Mouse (Mus musculus) midbrain, postnatal 0 days (tissue): ENCODE results near the gene Ell. TPM values are rescaled to one million over a fixed set of nuclear protein-coding genes. Genes with fewer than 3 reads are reported as not detected.

Experiments
- ATAC-seq: fragments of 200-750 bp; cut with Nextera tagmentation; 2 replicates; pipeline ENCODE4 v1.8.0; 2017; ENCODE audit warnings: moderate number of reproducible peaks, mild to moderate bottlenecking, moderate TSS enrichment, moderate library complexity; ENCODE audit not compliant: low FRiP score
- DNase-seq: peaks from one replicate; pipeline ENCODE4 v3.0.0-alpha.2; 2015; ENCODE audit warnings: low spot score
- H3K27ac ChIP-seq: fragments of 300-500 bp; sonication (generic); 2 replicates; pipeline ENCODE4 v1.5.1; 2014; ENCODE audit warnings: low read depth, mild to moderate bottlenecking, low read length, mixed read lengths
- H3K27me3 ChIP-seq: fragments of 300-500 bp; sonication (generic); 2 replicates; pipeline ENCODE4 v1.6.1; 2014; ENCODE audit warnings: low read length, control low read depth, mixed read lengths; ENCODE audit not compliant: insufficient read depth
- H3K36me3 ChIP-seq: fragments of 300-500 bp; sonication (generic); 2 replicates; pipeline ENCODE4 v1.6.1; 2014; ENCODE audit warnings: low read length, control low read depth, mixed read lengths; ENCODE audit not compliant: insufficient read depth
- H3K4me1 ChIP-seq: fragments of 300-500 bp; sonication (generic); 2 replicates; pipeline ENCODE4 v1.6.1; 2014; ENCODE audit warnings: mild to moderate bottlenecking, control low read depth, antibody characterized with exemption, low read length, mixed read lengths; ENCODE audit not compliant: insufficient read depth
- H3K4me2 ChIP-seq: fragments of 300-500 bp; sonication (generic); 2 replicates; pipeline ENCODE4 v1.6.1; 2014; ENCODE audit warnings: low read depth, mild to moderate bottlenecking, low read length, mixed read lengths; ENCODE audit not compliant: poor library complexity, severe bottlenecking
- H3K4me3 ChIP-seq: fragments of 300-500 bp; sonication (generic); 2 replicates; pipeline ENCODE4 v1.5.1; 2014; ENCODE audit warnings: low read depth, mild to moderate bottlenecking, low read length, moderate library complexity
- H3K9ac ChIP-seq: fragments of 300-500 bp; sonication (generic); replicated peaks from 2 replicates; pipeline ENCODE4 v1.6.1; 2014; ENCODE audit warnings: mild to moderate bottlenecking, low read length, moderate library complexity, mixed read lengths; ENCODE audit not compliant: poor library complexity, severe bottlenecking
- H3K9me3 ChIP-seq: fragments of 300-500 bp; sonication (generic); 2 replicates; pipeline ENCODE4 v1.6.1; 2016; ENCODE audit warnings: low read length, control low read depth
- CTCF ChIP-seq: IDR thresholded peaks from 2 replicates; pipeline ENCODE4 v1.5.1; 2016; ENCODE audit warnings: antibody characterized with exemption, mild to moderate bottlenecking
- WGBS: fragments of 180-500 bp; shearing (Covaris S2); extraction: QIAGEN DNeasy Blood & Tissue Kit; methylation state at CpG from one replicate; pipeline ENCODE4 v1.1.7; 2014; 5-methylcytosine and 5-hydroxymethylcytosine counted together
- polyA plus RNA-seq: library from polyadenylated mRNA; unstranded; fragments of >200 nt; fragmentation: Nextera tagmentation; extraction: Ambion mirVana; gene quantifications from 2 replicates; pipeline ENCODE4 v1.2.1, GENCODE M21; 2015
- total RNA-seq: library from RNA; depleted of rRNA; stranded (reverse); fragments of >200 nt; gene quantifications from 2 replicates; pipeline ENCODE4 v1.2.3, GENCODE M21; 2014

Ell gene
- total and polyA plus RNA-seq, 2 experiments from 2014 or later, result 13.2 to 14.1 TPM

DNA sequence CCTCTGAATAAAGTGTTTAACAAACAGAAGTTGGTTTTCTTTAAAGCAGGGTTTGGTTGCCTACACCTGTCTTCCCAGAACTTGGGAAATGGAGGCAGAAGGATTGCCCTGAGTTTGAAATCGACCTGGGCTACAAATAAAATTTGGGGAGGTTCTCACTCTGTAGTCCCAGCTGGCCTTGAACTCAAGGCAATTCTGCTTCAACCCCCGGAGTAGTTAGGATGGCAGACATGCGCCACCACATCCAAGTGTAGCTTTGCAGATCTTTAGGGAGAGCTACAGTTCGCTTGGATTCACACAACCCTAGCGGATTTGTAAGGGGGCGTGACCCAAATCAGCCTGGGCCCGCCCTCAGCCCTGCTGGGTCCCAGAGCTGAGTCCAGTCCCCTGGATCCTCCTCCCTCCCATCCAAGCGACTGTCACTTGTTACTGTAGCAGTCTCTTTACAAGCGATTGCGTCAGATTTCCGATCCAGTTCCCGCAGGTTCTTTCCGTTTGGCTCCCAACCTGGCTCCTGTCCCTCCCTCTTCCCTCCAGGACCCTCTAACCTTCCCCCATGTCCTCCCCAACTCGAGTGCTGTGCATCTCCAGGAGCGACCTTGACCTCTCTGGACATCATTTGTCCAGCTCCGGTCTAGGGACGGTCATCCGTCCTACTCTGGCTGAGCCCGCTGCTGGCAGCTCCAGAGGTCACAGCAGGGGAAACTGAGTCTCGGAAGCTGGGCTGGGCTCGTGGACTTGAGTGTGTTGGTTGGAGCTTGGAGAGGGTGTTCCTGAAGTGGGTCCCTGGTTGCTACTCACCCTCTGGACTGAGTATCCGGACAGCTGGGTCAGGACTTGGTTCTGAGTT is 91.5 kb downstream of the Ell start:
- no peak for ATAC-seq
- Histone ChIP-seq H3K27ac (no peak overlapping the region), H3K9ac (0 out of 2 replicates have a peak overlapping the region, but pooled peaks have one; percentile 4)

DNA sequence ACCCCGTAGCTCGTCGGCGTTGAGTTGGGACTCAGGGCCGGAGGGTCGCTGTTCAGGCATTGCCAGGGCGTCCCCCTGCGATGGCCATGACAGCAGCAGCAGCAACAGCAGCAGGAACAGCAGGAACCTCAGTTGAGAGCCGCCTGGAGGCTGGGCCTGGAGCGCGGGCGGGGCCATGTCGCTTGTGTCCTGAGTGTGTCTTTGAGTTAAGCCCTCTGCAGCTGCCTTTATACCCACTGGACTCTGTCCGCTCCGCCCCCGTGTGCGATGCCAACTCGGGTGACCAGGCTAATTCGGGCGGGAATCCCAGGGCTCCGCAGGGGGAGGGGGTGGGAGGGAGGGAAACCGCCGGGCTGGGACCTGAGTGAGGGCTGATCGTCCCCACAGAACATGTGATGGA is 92.2 kb downstream of the Ell start:
- WGBS, result 17% methylated on average over 24 of the region's 24 CpGs
- Histone ChIP-seq H3K9ac (no peak overlapping the region), H3K27me3 (peaks cover 7% of the 10 kb centered on the region; the same call in 1 of the 2 replicates), H3K36me3 (no peaks in the 10 kb centered on the region), H3K4me1 (no peaks in the 10 kb centered on the region), H3K4me2 (no peak overlapping the region), H3K9me3 (no peaks in the 10 kb centered on the region), H3K27ac (no peak overlapping the region), H3K4me3 (no peak overlapping the region)
- DNase-seq (no peak), ATAC-seq (no peak)
- TF ChIP-seq CTCF, result no peak

More for the DNA sequence above, 91.5 kb downstream of the Ell start:
- H3K4me2 ChIP-seq, result peak overlapping the region; percentile 60; the same call in 1 of the 2 replicates
- H3K36me3 ChIP-seq, result no peaks in the 10 kb centered on the region
- TF ChIP-seq CTCF, result no peak
- WGBS, result 15% methylated on average over 22 of the region's 22 CpGs
- peak; percentile 45 for DNase-seq
- H3K4me3 ChIP-seq, result no peak overlapping the region
- no peaks in the 10 kb centered on the region for H3K9me3 ChIP-seq
- peaks cover 7% of the 10 kb centered on the region; the same call in 1 of the 2 replicates for H3K27me3 ChIP-seq
- no peaks in the 10 kb centered on the region for H3K4me1 ChIP-seq

DNA sequence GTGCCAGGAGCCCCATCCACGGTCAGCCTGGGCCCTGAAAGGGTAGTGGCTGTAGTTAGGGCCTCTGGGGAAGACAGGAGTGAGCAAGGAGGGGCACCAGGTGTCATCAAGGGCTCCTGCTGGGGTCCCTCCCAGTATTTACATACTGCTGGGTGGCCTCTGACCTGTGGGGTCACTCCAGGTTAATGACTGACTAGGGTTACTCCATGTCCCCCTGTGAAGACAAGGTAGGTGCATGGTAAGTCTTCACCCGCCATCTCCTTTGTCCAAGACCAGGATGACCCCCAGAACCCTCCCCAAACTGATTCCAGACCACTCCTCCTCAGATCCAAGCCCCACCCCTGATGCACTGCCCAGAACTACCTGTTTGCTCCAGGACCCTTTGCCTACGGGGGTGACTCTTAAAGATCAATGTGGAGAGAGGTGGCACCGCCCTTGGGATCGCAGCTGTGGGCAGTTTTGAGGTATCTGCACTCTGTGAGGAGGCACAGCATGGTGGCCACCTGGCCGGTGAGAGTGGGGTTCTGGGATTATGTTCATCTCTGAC is 93.2 kb downstream of the Ell start, which contains the start of gene Gdf15:
Gene Gdf15, minus strand, starts transcription at position 111 of the 547 bp plus-strand sequence.
- Histone ChIP-seq H3K4me2 (no peak within 1 kb of the TSS), H3K9me3 (no peaks in the 10 kb centered on the region), H3K9ac (no peak within 1 kb of the TSS), H3K27ac (no peak within 1 kb of the TSS), H3K27me3 (peaks cover 7% of the 10 kb centered on the region; the same call in 1 of the 2 replicates), H3K36me3 (no peaks in the 10 kb centered on the region), H3K4me1 (no peaks in the 10 kb centered on the region), H3K4me3 (no peak within 1 kb of the TSS)
- no peak for TF ChIP-seq CTCF
- ATAC-seq (no peak), DNase-seq (no peak)
- WGBS, result 82% methylated on average over 6 of the region's 6 CpGs

DNA sequence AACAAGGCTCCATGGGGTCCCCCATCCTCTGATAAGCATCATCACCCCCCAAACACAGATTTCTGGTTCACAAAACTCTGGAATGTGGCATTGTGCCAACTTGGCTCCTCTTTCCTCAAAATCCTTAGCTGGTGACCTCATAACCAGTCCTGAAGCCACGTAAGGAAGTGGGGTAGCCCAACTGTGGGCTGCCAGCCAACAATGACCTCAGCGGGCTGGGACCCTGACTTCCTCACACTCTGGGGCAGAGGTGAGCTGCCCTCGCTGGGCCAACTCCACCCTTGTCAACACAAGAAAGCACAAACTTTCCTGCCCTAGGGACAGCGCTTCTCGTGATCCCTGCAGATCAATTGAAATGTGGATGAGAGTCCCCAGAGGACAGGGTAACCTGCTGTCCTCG is 94.8 kb downstream of the Ell start:
- Histone ChIP-seq H3K4me2 (no peak overlapping the region), H3K9ac (no peak overlapping the region), H3K36me3 (no peaks in the 10 kb centered on the region), H3K4me1 (no peaks in the 10 kb centered on the region), H3K4me3 (no peak overlapping the region), H3K9me3 (no peaks in the 10 kb centered on the region), H3K27me3 (peaks cover 7% of the 10 kb centered on the region; the same call in 1 of the 2 replicates), H3K27ac (no peak overlapping the region)
- 54% methylated on average over 6 of the region's 6 CpGs for WGBS
- TF ChIP-seq CTCF, result no peak
- no peak for ATAC-seq
- DNase-seq, result peak; percentile 21

DNA sequence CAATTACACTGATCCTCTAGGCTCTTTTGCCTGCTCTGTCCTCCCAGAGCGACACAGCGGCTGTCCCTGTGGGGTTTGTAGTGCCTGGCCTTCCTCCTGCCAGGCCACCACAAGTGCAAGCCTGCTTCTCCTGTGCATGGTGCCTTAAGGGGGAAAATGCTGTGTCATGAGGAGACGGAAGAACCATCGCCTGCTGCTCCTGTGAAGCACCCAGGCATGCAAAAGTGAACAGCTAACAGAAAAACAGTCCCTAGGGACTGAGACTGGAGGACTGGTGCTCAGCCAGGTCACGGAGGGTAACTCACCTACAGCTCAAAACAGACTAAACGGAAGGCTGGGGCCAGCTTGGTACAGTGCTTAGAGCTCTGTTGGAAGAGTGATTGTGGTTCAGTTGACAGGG is 96.3 kb downstream of the Ell start:
- no peak for ATAC-seq
- no peak overlapping the region for H3K4me3 ChIP-seq
- no peaks in the 10 kb centered on the region for H3K9me3 ChIP-seq
- no peak for DNase-seq
- H3K4me1 ChIP-seq, result no peaks in the 10 kb centered on the region
- H3K36me3 ChIP-seq, result no peaks in the 10 kb centered on the region
- peaks cover 7% of the 10 kb centered on the region; the same call in 1 of the 2 replicates for H3K27me3 ChIP-seq
- H3K9ac ChIP-seq, result no peak overlapping the region
- no peak overlapping the region for H3K4me2 ChIP-seq
- WGBS, result 75% methylated on average over 6 of the region's 6 CpGs
- no peak for TF ChIP-seq CTCF
- H3K27ac ChIP-seq, result no peak overlapping the region

DNA sequence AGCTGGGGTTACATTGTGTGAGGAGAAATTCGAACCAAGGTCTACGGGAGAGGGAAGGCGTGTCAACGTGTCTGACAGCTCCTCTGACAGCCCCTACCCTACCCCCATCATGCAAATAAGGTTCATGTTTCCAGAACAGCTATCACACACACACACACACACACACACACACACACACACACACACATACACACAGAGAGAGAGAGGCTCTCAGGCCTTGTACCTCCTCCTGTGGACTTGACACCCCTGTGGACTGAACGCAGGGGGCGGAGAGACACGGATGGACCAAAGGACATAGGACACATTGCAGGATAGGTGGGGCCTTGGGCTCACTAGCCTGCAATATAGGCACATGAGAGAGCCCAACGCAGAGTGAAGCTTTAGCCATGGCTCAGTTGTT is 97.6 kb downstream of the Ell start:
- H3K36me3 ChIP-seq, result no peaks in the 10 kb centered on the region

More for the DNA sequence above, 97.6 kb downstream of the Ell start:
- H3K9ac ChIP-seq, result no peak overlapping the region
- H3K27me3 ChIP-seq, result no peaks in the 10 kb centered on the region
- H3K4me3 ChIP-seq, result no peak overlapping the region
- no peaks in the 10 kb centered on the region for H3K9me3 ChIP-seq
- 58% methylated on average over 8 of the region's 8 CpGs for WGBS
- H3K27ac ChIP-seq, result no peak overlapping the region
- H3K4me2 ChIP-seq, result no peak overlapping the region
- no peak for TF ChIP-seq CTCF
- no peaks in the 10 kb centered on the region for H3K4me1 ChIP-seq
- ATAC-seq (no peak), DNase-seq (no peak)
